ENCODE assay signal across 11 mouse cellular contexts in genomic region chr11:82399621-82400020, GRCm38 (mm10). TPM values are rescaled to one million over a fixed set of nuclear protein-coding genes. Genes with fewer than 3 reads are reported as not detected.
DNase-seq lines count a peak whose midpoint lies in the region; ATAC-seq and TF ChIP-seq lines count a peak whose summit lies in the region.
"Had no signal": no experiment of that assay in that cellular context is flagged by ENCODE, and none has a peak within 500 bp of the region (broad histone marks: within the 10 kb centered on the region; RNA-seq: fewer than 3 reads in every experiment).

No protein-coding gene starts in this region.

- H3K4me1 ChIP-seq in kidney, postnatal 0 days (replicated peaks; ENCODE audit: insufficient read depth, low read length), result no peaks in the 10 kb centered on the region
- H3K4me1 ChIP-seq: lung, embryonic 15.5 days; stomach, embryonic 15.5 days had no signal

- ATAC-seq in CD4-positive, CD25-positive, alpha-beta regulatory T cell, adult 4 months, result no peak
- ATAC-seq in kidney, postnatal 0 days (replicated peaks; ENCODE audit: low FRiP score, low read depth), result no peak

- H3K4me3 ChIP-seq in kidney, postnatal 0 days (replicated peaks; ENCODE audit: low read depth, low read length), result no peak overlapping the region
- H3K4me3 ChIP-seq: erythroblast, embryonic 14.5 days; lung, embryonic 15.5 days; stomach, embryonic 15.5 days had no signal

- WGBS in kidney, postnatal 0 days, result 31% methylated on average over 2 of the region's 3 CpGs

- no peaks in the 10 kb centered on the region for H3K36me3 ChIP-seq in kidney, postnatal 0 days (ENCODE audit: insufficient read depth, low read length)
- H3K36me3 ChIP-seq: lung, embryonic 15.5 days; stomach, embryonic 15.5 days had no signal

- TF ChIP-seq CTCF in kidney, postnatal 0 days (IDR thresholded peaks at IDR 0.05; ENCODE audit: low read depth), result peak; percentile 60

- no peaks in the 10 kb centered on the region for H3K27me3 ChIP-seq in kidney, postnatal 0 days (ENCODE audit: insufficient read depth, low read length)
- H3K27me3 ChIP-seq: stomach, embryonic 15.5 days had no signal

- DNase-seq in CD4-positive, CD25-positive, alpha-beta regulatory T cell, adult 2 months (ENCODE audit: low read depth, low spot score), result peak; percentile 44
- no peak for DNase-seq in kidney, postnatal 0 days (ENCODE audit: low spot score)
- no peak for DNase-seq in kidney, adult 9 months
- DNase-seq in ES-CJ7 (ENCODE audit: low read depth, low spot score), result peak; percentile 36
- peak; percentile 57 for DNase-seq in heart, postnatal 4 days
- DNase-seq in testis, postnatal 14 days (ENCODE audit: low spot score), result peak; percentile 29
- DNase-seq in layer of hippocampus, adult 9-11 months, result no peak

- H3K9ac ChIP-seq in kidney, postnatal 0 days (ENCODE audit: low read depth, low read length), result no peak overlapping the region
- H3K9ac ChIP-seq: lung, embryonic 15.5 days; stomach, embryonic 15.5 days had no signal

- no peak overlapping the region for H3K4me2 ChIP-seq in kidney, postnatal 0 days (ENCODE audit: low read length)
- H3K4me2 ChIP-seq: lung, embryonic 15.5 days; stomach, embryonic 15.5 days had no signal

- H3K9me3 ChIP-seq in kidney, postnatal 0 days (replicated peaks; ENCODE audit: low read length), result no peaks in the 10 kb centered on the region
- H3K9me3 ChIP-seq: lung, embryonic 15.5 days; stomach, embryonic 15.5 days had no signal

- no peak overlapping the region for H3K27ac ChIP-seq in kidney, postnatal 0 days
- H3K27ac ChIP-seq: lung, embryonic 15.5 days; stomach, embryonic 15.5 days had no signal

RNA-seq across cellular contexts. Expression of gene Tmem132e, which starts 10.9 kb away (rescaled TPM):
- not detected for polyA plus RNA-seq in CD4-positive, CD25-positive, alpha-beta regulatory T cell, adult 4 months (2017; shearing (Covaris generic))
- 0.18 and 0.31 TPM in 2 replicates for polyA plus RNA-seq in kidney, postnatal 0 days (2015; fragmentation: Nextera tagmentation; extraction: Ambion mirVana)
- total RNA-seq in heart, postnatal 4 days (2021), result under 1 TPM; 0.11 to 0.29 TPM
- polyA plus RNA-seq: erythroblast, embryonic 14.5 days had no signal

Comparison
In these comparisons a context has a peak if more than half of its experiments do, and no peak if none do; other contexts are left out.
1. DNase-seq: peak in CD4-positive, CD25-positive, alpha-beta regulatory T cell, adult 2 months (single experiment), ES-CJ7 (single experiment), heart, postnatal 4 days (single experiment) and testis, postnatal 14 days (single experiment); none in kidney, postnatal 0 days (single experiment), kidney, adult 9 months (single experiment) and layer of hippocampus, adult 9-11 months (single experiment).